Mouse (Mus musculus): Measurements from ENCODE around the gene Add2. TPM values are rescaled to one million over a fixed set of nuclear protein-coding genes. Genes with fewer than 3 reads are reported as not detected.

Add2 gene
- polyA plus RNA-seq, 1 experiment from 2014 or later = 136 TPM

- H3K9ac ChIP-seq (replicated peaks; ENCODE audit: low read length) = no peak overlapping the region
- no peak overlapping the region for H3K27ac ChIP-seq (replicated peaks; ENCODE audit: low read depth, low read length)
- no peaks in the 10 kb centered on the region for H3K9me3 ChIP-seq (ENCODE audit: control insufficient read depth, low read length)
- no peak overlapping the region for H3K4me2 ChIP-seq (ENCODE audit: low read length)
- H3K36me3 ChIP-seq (ENCODE audit: control insufficient read depth, insufficient read depth, low read length) = no peaks in the 10 kb centered on the region
- no peak for DNase-seq
- 61% methylated on average over 7 of the region's 7 CpGs for WGBS
- H3K4me3 ChIP-seq (replicated peaks; ENCODE audit: low read depth, low read length) = no peak overlapping the region
- H3K27me3 ChIP-seq (ENCODE audit: control insufficient read depth, insufficient read depth, low read length) = no peaks in the 10 kb centered on the region
- no peaks in the 10 kb centered on the region for H3K4me1 ChIP-seq (ENCODE audit: control insufficient read depth, insufficient read depth, low read length)
- no peak for ATAC-seq (ENCODE audit: low FRiP score, low TSS enrichment)
Measured at GRCm38 (mm10) chr6:86161586-86161985, 133.1 kb downstream of the Add2 start.

- H3K4me2 ChIP-seq (ENCODE audit: low read length) = no peak overlapping the region
- H3K4me1 ChIP-seq (ENCODE audit: control insufficient read depth, insufficient read depth, low read length) = no peaks in the 10 kb centered on the region
- H3K27ac ChIP-seq (replicated peaks; ENCODE audit: low read depth, low read length) = no peak overlapping the region
- H3K27me3 ChIP-seq (ENCODE audit: control insufficient read depth, insufficient read depth, low read length) = no peaks in the 10 kb centered on the region
- no peak overlapping the region for H3K4me3 ChIP-seq (replicated peaks; ENCODE audit: low read depth, low read length)
- ATAC-seq (ENCODE audit: low FRiP score, low TSS enrichment) = no peak
- H3K36me3 ChIP-seq (ENCODE audit: control insufficient read depth, insufficient read depth, low read length) = no peaks in the 10 kb centered on the region
- 33% methylated on average over 3 of the region's 3 CpGs for WGBS
- H3K9ac ChIP-seq (replicated peaks; ENCODE audit: low read length) = no peak overlapping the region
- H3K9me3 ChIP-seq (ENCODE audit: control insufficient read depth, low read length) = no peaks in the 10 kb centered on the region
- no peak for DNase-seq
Measured at GRCm38 (mm10) chr6:86164028-86164427, 135.5 kb downstream of the Add2 start.

- no peak for ATAC-seq (ENCODE audit: low FRiP score, low TSS enrichment)
- Histone ChIP-seq H3K9ac (replicated peaks; ENCODE audit: low read length) (no peak overlapping the region), H3K27me3 (ENCODE audit: control insufficient read depth, insufficient read depth, low read length) (no peaks in the 10 kb centered on the region), H3K9me3 (ENCODE audit: control insufficient read depth, low read length) (no peaks in the 10 kb centered on the region), H3K4me3 (replicated peaks; ENCODE audit: low read depth, low read length) (no peak overlapping the region), H3K4me1 (ENCODE audit: control insufficient read depth, insufficient read depth, low read length) (no peaks in the 10 kb centered on the region), H3K27ac (replicated peaks; ENCODE audit: low read depth, low read length) (no peak overlapping the region), H3K4me2 (ENCODE audit: low read length) (no peak overlapping the region), H3K36me3 (ENCODE audit: control insufficient read depth, insufficient read depth, low read length) (no peaks in the 10 kb centered on the region)
- no peak for DNase-seq
- 85% methylated on average over 9 of the region's 9 CpGs for WGBS
Measured at GRCm38 (mm10) chr6:86166426-86166825, 137.9 kb downstream of the Add2 start.

GRCm38 (mm10) chr6:86167851-86168250 is 139.4 kb downstream of the Add2 start:
- DNase-seq (no peak), ATAC-seq (ENCODE audit: low FRiP score, low TSS enrichment) (no peak)
- WGBS = 79% methylated on average over 5 of the region's 5 CpGs
- Histone ChIP-seq H3K4me3 (replicated peaks; ENCODE audit: low read depth, low read length) (no peak overlapping the region), H3K27me3 (ENCODE audit: control insufficient read depth, insufficient read depth, low read length) (no peaks in the 10 kb centered on the region), H3K9me3 (ENCODE audit: control insufficient read depth, low read length) (no peaks in the 10 kb centered on the region), H3K27ac (replicated peaks; ENCODE audit: low read depth, low read length) (no peak overlapping the region), H3K9ac (replicated peaks; ENCODE audit: low read length) (no peak overlapping the region), H3K4me2 (ENCODE audit: low read length) (no peak overlapping the region), H3K36me3 (ENCODE audit: control insufficient read depth, insufficient read depth, low read length) (no peaks in the 10 kb centered on the region), H3K4me1 (ENCODE audit: control insufficient read depth, insufficient read depth, low read length) (no peaks in the 10 kb centered on the region)

DNA sequence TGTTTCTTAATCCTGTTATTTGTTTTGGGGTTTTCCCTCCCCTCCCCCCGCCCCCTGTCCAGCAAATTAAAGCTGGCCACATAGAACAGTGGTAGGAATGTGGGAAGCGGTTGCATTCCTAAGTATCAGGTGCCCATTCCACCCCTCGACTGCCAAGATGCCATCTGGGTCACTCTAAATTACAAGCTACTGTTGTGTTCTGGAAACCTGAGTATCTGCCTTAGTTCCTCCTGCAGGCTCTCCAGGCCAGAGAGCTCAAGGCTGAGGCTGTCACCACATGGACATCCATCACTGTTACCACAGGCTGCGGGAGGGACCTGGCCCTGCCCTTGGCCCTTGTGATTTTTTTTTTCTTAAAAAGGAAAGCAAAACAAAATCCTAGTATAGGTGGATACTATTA is 140.7 kb downstream of the Add2 start:
- Histone ChIP-seq H3K4me3 (replicated peaks; ENCODE audit: low read depth, low read length) (no peak overlapping the region), H3K4me1 (ENCODE audit: control insufficient read depth, insufficient read depth, low read length) (no peaks in the 10 kb centered on the region), H3K36me3 (ENCODE audit: control insufficient read depth, insufficient read depth, low read length) (no peaks in the 10 kb centered on the region), H3K27me3 (ENCODE audit: control insufficient read depth, insufficient read depth, low read length) (no peaks in the 10 kb centered on the region), H3K9me3 (ENCODE audit: control insufficient read depth, low read length) (no peaks in the 10 kb centered on the region), H3K4me2 (ENCODE audit: low read length) (no peak overlapping the region), H3K9ac (replicated peaks; ENCODE audit: low read length) (no peak overlapping the region), H3K27ac (replicated peaks; ENCODE audit: low read depth, low read length) (no peak overlapping the region)
- DNase-seq (no peak), ATAC-seq (ENCODE audit: low FRiP score, low TSS enrichment) (no peak)
- WGBS = 68% methylated on average over 4 of the region's 4 CpGs

Other genes with a start within 250 kb of the Add2 start
- not detected in 2 replicates for gene Nat8f6, start 207.7 kb upstream of the Add2 start, polyA plus RNA-seq (2014; fragmentation: Nextera tagmentation; extraction: Ambion mirVana)
- 0.30 TPM in 1 of 2 replicates, not detected in the other for gene Nat8f5, start 207.7 kb upstream of the Add2 start, polyA plus RNA-seq (2014; fragmentation: Nextera tagmentation; extraction: Ambion mirVana)
- gene Nat8, start 196.6 kb upstream of the Add2 start, polyA plus RNA-seq (2014; fragmentation: Nextera tagmentation; extraction: Ambion mirVana) = not detected in 2 replicates
- not detected in 2 replicates for gene Nat8f2, start 159.5 kb upstream of the Add2 start, polyA plus RNA-seq (2014; fragmentation: Nextera tagmentation; extraction: Ambion mirVana)
- 4.1 and 8.6 TPM in 2 replicates for gene Nat8f4, start 123.8 kb upstream of the Add2 start, polyA plus RNA-seq (2014; fragmentation: Nextera tagmentation; extraction: Ambion mirVana)
- 49.1 and 50.7 TPM in 2 replicates for gene Tprkb, start 116.8 kb upstream of the Add2 start, polyA plus RNA-seq (2014; fragmentation: Nextera tagmentation; extraction: Ambion mirVana)
- gene Nat8f1, start 113.0 kb upstream of the Add2 start, polyA plus RNA-seq (2014; fragmentation: Nextera tagmentation; extraction: Ambion mirVana) = 15.5 and 21.7 TPM in 2 replicates
- gene Dusp11, start 67.0 kb upstream of the Add2 start, polyA plus RNA-seq (2014; fragmentation: Nextera tagmentation; extraction: Ambion mirVana) = 48.8 and 58.5 TPM in 2 replicates
- not detected in 2 replicates for gene Figla, start 12.5 kb upstream of the Add2 start, polyA plus RNA-seq (2014; fragmentation: Nextera tagmentation; extraction: Ambion mirVana)
- gene Tgfa, start 166.5 kb downstream of the Add2 start, polyA plus RNA-seq (2014; fragmentation: Nextera tagmentation; extraction: Ambion mirVana) = 8.6 and 9.7 TPM in 2 replicates

Data from midbrain, embryonic 14.5 days (tissue).